Mouse (Mus musculus): ENCODE measurements around the gene Ntm.

GRCm38 (mm10) chr9:29651226-29651625 is 311.7 kb downstream of the Ntm start:
- TF ChIP-seq CTCF (IDR thresholded peaks at IDR 0.05) = no peak
- TF ChIP-seq POLR2A (IDR thresholded peaks at IDR 0.05; ENCODE audit: insufficient read depth, low read depth, low read length) = no peak

Measured in heart, adult 2 months (tissue).